13 mouse cellular contexts compared by ENCODE assay signal in genomic region chr7:122376845-122377244, GRCm38 (mm10).
"Had no signal": no experiment of that assay in that cellular context is flagged by ENCODE, and none has a peak within 500 bp of the region (broad histone marks: within the 10 kb centered on the region; RNA-seq: fewer than 3 reads in every experiment).

No protein-coding gene starts in this region.

- ATAC-seq: midbrain, embryonic 15.5 days had no signal

- DNase-seq: lung, adult 18-20 months; lung, embryonic 14.5 days; lung, postnatal 10 days; lung, postnatal 4 days; retina, postnatal 1 day; right cerebral cortex, adult 18-20 months; right cerebral cortex, postnatal 25 days; right cerebral cortex, postnatal 4 days; spleen, adult 18-20 months; thymus, adult 2 months; thymus, postnatal 25 days; thymus, postnatal 4 days had no signal
